Mouse (Mus musculus): ENCODE measurements around the gene Crtam.

The Crtam gene

DNA sequence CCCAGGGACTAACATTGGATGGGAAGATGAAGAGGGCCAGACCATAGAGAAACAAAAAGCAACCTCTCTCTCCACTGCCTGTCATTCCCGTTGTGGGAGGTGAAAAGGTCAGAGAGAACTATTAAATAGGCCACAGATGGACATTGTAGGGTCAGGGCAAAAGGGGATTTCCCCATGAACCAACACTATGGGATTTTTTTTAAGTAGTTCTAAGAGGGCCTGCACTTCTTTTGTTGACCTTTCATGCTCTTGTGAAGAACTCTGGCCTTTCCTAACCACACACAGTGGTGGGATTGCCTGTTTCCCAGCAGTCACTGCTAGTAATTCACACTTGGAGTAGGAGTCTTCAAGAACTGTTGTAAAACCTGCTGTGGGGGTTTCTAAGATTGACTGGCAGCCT is 3.4 kb upstream of the Crtam start:
- DNase-seq (ENCODE audit: low read depth, low spot score) = no peak

DNA sequence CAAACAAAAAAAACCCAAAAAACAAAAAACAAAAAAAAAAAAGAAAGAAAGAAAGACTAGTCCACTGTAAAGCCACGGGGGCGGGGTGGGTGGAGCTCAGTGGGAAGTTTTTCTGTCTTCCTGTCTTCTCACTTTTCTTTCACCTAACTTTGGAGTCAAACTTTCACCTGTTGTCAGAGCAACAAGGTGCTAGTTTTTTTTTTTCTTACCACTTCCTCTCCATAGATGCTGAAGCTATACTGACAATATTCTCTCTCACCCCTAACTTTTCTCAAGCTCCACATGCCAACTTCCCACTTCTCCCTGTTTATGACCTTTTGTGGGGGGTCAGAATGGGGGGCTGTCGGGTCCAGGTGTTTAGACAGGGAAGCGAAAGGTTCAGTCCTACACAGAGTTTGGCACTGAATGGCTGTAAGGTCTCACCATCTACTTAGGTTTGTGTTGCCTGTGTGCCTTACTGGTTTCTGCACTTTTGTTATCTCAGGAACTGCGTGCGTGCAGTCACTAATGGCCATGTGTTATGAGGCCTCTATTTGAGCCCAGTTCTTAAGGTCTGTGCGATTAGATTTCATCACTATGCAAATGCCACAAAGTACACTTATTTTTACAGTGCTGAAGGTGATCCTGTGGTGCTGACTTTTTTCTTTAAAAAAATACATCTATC is 7.2 kb downstream of the Crtam start:
- no peak for DNase-seq (ENCODE audit: low read depth, low spot score)

DNA sequence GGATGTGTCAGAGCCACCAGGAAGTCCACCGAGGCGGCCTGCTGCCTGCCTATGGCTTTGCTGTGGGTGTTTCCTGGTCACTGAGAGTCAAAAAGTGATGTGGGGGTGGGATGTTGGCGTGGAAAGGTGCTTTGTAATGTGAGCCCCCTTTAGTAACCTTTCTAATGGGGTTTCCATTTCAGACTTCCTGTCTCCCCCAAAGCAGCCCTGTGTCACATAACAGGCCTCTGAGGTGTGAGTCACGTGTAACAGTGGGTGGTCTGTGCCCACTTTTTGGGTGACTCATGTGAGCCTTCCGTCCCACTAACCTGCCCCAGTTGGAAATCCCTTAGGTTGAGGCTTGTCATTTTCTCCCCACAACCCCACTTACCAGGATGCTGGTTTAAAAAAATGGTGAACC is 10.4 kb downstream of the Crtam start:
- DNase-seq (ENCODE audit: low read depth, low spot score) = no peak

DNA sequence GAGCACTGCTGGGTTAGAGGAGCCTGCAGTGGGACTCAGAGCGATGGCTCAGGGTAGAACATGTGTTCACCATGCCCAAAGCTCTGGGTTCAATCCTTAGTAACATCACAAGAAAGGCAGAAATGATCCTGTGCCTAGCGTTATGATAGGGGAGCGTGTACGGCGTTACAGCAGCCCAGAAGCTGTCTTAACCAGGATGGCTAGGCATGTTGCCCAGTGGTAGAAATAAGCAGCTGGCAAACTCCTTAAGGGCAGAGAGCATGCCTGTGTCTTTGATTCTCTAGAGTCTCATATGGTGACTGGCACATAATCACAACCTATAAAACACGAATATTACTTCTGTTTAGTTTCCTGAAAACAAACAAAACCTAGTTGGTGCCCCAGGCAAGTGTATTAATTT is 12.9 kb downstream of the Crtam start:
- no peak for DNase-seq (ENCODE audit: low read depth, low spot score)

DNA sequence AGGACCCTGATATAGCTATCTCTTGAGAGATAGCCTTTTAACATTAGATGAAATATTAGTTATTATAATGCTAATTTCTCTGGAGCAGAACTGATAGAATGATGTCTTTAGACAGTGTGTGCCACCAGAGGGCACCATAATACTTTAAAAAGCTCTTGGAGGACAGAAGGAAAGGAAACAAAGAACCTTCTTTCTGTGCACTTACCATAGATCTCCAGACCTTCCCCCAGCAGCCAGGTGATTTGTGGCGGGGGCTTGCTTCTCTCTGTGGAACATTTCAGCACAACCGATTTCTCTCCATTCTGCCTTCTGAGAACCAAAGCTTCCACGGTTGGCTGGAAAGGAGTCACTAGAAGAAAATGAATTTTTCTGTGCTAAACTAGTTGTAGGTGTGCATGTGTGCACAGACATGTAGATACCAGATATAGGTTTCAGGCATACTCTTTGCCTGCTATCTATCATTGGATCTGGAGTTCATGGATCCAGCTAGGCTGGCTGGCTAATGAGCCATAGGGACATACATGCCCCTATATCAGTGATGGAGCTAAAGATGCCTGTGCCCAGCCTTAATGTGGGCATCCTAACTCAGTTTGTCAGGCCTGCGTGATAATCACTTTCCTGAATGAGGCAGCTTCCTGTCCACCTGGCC is 14.4 kb downstream of the Crtam start:
- peak; percentile 3 for DNase-seq (ENCODE audit: low read depth, low spot score)

DNA sequence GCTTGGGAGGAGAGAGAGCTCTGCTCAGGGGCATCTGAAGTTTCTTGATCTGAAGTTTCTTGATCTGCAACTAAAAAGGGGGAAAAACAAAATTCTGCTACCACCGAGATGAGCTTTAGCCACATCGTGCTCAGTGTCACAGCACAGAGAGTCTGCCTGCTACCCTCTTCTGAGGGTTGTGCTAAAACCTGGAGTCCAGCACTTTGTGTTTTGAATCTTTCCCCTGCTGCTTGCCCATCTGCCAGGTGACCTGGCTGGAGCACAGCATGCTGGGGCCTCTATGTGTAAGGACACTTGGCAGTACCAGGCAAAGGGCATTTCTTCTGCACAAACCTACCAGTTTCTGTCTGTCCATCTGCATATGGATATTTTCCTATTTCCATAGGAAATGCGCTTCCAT is 20.1 kb downstream of the Crtam start:
- no peak for DNase-seq (ENCODE audit: low read depth, low spot score)

DNA sequence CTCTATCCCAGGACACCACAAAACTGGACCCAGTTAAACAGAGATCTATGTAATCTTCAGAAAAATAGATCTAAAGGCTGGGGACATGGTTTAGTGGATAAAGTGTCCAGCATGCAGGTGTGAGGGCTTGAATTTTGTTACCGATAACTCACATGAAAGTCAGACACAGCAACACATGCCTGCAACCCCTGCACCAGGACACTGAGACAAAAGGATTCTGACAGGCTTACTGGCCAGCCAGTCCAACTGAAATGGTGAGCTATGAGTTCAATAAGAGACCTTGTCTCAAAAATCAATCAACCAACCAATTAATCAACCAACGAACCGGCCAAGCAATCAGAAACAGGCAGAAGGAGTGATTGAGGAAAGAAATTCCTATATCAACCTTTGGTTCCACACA is 20.7 kb downstream of the Crtam start:
- DNase-seq (ENCODE audit: low read depth, low spot score) = no peak

DNA sequence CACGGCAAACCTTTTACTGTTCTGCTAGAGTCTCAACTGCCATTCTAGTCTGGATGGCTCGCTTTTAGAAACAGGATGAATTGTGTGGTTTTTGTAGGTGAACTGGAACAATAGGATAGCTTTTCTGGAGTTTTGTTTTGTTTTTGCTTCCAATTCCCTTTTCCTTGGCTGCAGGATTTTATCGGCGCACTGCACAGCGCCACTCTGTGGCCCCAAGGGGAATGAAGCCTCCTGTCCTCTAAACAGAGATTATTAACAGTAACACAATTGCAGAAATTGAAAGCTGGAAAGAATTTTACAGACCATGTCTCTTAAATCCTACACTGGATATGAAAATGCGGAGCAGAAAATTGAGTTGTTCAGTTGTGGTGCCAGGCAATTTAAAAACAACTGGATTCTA is 21.9 kb downstream of the Crtam start:
- DNase-seq (ENCODE audit: low read depth, low spot score) = no peak

DNA sequence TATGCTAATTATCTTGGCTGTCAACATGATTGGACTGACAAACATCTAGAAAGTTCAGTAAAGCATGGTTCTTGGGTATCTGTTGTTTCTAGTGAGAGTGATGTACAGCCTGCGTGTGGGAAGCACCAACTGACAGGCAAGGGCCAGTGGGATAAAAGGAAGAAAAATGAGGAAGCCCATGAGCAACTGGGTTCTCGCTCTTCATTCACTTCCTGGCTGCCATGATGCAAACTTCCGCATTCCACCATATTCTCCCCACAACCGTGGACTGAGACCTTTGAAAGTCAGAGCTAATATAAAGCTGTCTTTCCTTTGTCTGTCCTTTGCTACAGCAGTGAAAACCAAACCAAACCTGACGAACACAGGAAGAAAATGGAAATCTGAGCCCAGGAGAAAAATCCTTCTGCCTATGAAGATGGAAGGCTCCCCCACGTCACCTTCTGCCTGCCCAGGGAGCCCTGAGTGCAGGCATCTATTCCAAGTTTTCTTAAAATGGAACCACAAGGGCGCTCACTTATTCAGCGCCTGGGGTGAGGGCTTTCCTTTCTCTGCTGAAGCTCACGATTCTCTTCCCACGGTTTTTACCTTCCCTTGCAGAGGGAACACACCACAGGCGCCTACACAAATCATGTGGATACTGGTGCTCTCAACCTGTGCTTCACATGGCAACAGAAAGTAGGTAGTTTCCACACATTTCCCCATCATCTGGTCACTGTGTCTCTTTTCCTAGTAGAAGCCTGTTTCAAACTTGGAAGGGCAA is 30.2 kb downstream of the Crtam start:
- DNase-seq (ENCODE audit: low read depth, low spot score) = no peak

DNA sequence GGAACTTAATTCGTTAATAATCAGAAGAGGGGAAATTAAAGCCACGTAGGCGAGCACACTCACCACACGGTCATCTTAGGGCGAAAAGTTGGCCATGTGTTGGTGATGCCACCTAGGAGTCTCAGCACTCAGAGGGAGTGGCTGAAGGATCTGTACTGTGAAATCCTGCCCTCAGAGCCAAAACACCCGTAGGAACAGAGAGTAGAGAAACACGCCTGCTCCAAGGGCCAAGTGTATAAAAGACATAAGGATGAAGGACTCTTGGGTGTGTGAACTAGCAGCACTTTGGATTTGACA is 40.1 kb downstream of the Crtam start:
- DNase-seq (ENCODE audit: low read depth, low spot score) = no peak

DNA sequence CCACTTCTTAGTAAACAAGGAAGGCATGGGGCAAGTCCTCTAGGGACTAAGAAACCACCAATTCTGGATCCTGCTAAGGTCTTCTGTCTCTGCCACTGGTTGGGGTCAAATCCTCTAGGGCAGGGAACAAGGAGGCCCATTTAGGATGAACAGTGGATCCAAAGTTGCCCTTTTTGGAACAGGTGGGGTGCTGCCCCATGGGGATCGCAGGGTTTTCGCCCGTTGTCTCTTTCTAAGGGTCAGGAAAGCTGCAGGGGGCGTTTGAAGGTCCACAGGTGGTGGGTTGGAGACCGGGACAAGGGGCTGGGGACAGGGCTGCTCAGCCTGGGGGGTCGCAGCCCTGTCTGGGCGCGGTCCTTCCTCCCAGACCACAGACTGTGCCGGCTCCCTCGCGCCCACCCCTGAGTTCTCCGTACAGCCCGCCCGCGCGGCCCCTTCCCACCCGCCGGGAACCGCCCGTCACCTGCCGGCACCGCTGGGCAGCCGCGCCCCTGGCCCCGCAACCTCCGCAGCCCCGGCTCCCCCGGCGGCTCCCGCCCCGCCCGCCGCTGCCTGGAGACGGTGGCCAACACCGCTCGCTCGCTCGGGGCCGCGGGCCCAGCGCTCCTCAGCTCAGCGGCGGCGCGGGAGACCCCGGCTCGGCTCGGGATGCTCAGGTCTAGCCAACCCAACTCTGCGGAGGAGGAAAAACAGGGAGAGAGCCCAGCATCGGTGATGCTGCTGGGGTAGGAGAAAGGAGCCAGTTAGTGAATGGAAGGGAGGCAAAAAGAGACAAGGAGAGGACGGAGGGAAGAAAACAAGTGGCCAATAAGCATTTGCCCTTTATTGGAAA is 40.6 kb downstream of the Crtam start, which contains the start of gene Jhy:
Gene Jhy, minus strand, starts transcription at position 533 of the 832 bp plus-strand sequence.
- no peak for DNase-seq (ENCODE audit: low read depth, low spot score)

DNA sequence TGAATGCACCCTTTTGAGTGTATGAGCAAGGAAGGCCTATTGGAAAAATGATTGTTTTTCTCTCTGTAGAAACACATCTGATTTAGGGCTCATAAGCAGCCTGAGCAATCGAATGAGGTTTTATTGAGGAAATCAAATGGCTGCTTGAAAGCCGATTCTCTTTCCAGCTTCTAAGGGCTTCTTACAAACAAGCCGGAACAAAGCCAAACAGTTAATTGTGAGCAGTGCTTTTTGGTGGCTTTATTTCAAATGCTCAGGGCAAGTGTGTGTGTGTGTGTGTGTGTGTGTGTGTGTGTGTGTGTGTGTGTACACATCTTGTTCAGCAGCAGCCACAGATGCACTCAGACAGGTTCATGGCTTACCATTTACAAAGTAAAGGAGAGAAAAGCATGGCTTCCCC is 43.0 kb downstream of the Crtam start:
- no peak for DNase-seq (ENCODE audit: low read depth, low spot score)

DNA sequence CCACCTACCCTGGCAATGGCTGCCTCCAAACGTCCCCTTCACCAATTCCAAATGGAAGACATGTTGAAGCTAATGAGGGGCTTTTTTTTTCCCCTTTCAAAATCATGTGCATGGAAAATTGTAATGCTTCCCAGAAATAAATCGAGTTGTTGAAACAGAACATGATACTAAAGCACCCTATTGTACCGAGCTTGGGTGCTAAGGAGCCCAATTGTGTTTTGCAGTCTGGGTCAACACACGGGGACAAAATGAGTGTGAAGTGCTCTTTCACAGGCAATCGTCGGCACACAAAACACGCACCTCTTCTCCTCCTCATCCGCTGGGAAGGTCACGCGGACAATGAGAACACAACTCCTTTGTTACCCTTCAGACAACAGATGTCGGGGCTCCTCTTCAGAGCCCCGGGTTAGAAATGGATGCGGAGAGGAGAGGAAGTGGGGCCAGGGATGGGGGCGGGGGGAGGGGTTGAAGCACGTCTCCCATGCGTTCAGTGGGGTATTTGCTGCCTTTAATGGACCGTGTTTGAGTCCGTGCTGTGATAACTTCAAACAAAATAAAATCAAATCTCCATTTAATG is 55.3 kb downstream of the Crtam start:
- DNase-seq (ENCODE audit: low read depth, low spot score) = no peak

DNA sequence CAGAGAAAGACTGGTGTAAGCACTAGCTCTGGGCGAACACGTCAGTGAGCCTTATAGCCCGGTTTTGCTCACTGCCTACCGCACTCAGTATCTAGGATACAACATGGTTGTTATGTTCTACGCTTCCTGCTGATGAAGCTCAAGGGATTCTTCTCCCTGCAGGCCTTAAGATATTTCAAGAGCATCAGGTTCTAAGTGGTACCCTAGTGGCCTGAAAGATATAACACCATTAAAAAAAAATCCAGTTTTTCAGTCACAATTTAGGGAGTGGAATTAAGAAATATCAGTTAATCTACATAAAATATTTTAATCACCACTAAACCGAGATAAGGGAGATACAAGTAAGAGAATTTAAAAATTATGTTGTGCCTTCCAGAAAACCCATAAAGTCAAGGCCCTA is 56.0 kb downstream of the Crtam start:
- no peak for DNase-seq (ENCODE audit: low read depth, low spot score)

DNA sequence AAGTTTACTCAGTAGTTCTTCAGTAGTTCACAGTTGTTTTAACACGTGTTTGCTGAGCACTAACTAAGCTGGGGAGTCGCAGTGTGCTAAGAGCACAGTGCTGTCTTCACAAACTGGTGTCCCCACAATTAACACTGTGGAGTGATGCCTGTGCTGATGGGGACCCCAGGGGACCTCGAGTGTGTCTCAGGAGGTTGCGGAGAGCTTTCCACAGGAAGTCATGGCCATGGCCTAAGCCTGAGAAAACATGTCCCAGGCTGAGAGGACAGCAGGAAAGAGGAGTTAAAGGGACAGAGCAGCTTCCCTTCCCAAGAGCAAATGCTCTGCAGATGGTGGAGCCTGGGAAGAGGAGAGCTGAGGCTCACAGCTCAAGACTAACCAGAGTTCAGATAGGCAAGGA is 57.3 kb downstream of the Crtam start:
- no peak for DNase-seq (ENCODE audit: low read depth, low spot score)

DNA sequence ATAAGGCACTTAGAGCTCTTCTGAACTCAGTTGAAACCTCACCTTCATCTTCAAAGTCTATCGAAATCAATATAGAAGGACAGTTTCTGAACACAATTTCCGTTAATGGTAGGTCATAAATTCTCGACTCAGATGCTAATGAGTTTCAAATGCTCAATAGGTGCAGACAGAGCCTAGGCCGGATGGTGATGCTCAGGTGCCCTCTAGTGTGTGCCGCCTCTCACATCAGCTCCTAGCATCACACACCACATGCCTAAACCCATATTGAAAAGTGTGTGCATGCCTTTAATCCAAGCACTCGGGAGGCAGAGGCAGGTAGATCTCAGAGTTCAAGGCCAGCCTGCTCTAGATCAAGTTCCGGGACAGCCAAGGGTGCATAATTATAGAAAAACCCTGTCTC is 67.0 kb downstream of the Crtam start:
- DNase-seq (ENCODE audit: low read depth, low spot score) = no peak

DNA sequence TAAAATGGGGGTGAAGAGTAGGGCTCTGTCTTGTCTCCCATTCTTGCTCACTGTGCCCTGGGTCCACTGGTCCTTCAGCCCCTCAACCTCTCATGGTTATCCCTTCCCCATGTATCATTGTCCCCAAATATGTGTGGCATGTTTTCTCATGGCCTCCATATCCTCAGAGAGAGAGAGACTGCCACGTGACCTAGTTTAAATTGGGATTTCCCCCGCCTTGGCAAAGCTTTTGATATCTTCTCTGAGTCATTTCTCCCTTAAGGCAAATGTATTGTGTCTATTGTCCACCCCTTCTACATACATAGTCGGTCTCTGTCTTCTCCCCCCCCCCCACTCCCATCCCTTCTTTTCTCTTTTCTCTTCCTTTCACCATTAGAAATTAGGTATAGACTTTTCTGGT is 71.1 kb downstream of the Crtam start:
- DNase-seq (ENCODE audit: low read depth, low spot score) = no peak

DNA sequence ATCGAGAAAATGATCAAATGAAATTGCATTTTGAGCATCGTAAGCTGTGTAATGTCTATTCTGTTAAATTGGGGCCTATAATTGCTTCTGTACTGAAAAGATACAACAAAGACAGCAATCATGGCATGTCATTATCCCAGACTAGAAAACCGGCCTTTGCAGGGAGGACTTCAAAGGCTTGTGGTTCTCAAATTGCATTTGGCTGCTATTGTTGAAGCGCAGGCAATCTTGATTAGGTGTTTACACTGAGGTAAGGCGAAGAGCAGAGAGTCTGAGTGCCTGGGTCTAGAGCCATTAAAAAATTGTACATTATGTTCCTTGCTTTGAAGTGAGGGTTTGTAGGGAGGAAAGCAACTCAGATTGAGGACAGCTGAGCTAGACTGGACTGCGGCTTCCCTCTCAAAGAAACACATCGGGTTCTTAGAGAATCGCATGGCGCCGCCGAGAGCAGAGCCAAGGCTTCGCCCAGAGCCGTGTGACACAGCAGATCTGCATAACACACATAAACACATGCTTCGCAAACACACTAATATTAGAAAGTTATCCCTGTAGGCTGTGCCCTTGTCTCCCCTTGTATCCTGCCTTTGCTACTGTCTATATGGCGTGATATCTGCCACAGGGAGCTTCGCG is 77.0 kb downstream of the Crtam start:
- no peak for DNase-seq (ENCODE audit: low read depth, low spot score)
